Mouse (Mus musculus): ENCODE data around the gene Vps11. TPM values are rescaled to one million over a fixed set of nuclear protein-coding genes. Genes with fewer than 3 reads are reported as not detected.

Vps11 gene
- total RNA-seq, 2 experiments from 2014 or later, result 52.1 to 53.1 TPM

Small RNAs within 50 kb of the gene (microRNA-seq; reads per million reads assigned to microRNA genes)
- gene Gm44335 (0 reads per million in 2 experiments), gene Mir7085 (0.24 to 0.96 reads per million in 2 experiments)

Other genes starting within 250 kb of the Vps11 start
- gene Gm49380, start 248.2 kb downstream of the Vps11 start, total RNA-seq (2021), result under 1 TPM in 1 of 2 experiments, not detected in 1; 0.56 TPM
- 10 to 100 TPM; 32.7 to 33.1 TPM for gene Rnf26, start 248.2 kb downstream of the Vps11 start, total RNA-seq (2021)
- 10 to 100 TPM in 1 of 2 experiments, 1 to 10 TPM in 1; 9.0 to 11.6 TPM for gene Mcam, start 227.2 kb downstream of the Vps11 start, total RNA-seq (2021)
- gene Cbl, start 127.6 kb downstream of the Vps11 start, total RNA-seq (2021), result 10 to 100 TPM; 59.5 to 66.3 TPM
- gene Ccdc153, start 121.0 kb downstream of the Vps11 start, total RNA-seq (2021), result 1 to 10 TPM in 1 of 2 experiments, under 1 TPM in 1; 0.77 to 1.1 TPM
- gene Pdzd3, start 110.2 kb downstream of the Vps11 start, total RNA-seq (2021), result 1 to 10 TPM in 1 of 2 experiments, under 1 TPM in 1; 0.50 to 1.2 TPM
- 10 to 100 TPM in 1 of 2 experiments, 1 to 10 TPM in 1; 8.7 to 13.3 TPM for gene Nlrx1, start 93.1 kb downstream of the Vps11 start, total RNA-seq (2021)
- gene Abcg4, start 73.1 kb downstream of the Vps11 start, total RNA-seq (2021), result 10 to 100 TPM; 62.1 TPM
- gene Hinfp, start 56.0 kb downstream of the Vps11 start, total RNA-seq (2021), result 10 to 100 TPM; 28.9 to 29.3 TPM
- 100 to 1,000 TPM; 190 to 222 TPM for gene C2cd2l, start 41.4 kb downstream of the Vps11 start, total RNA-seq (2021)
- gene Dpagt1, start 35.7 kb downstream of the Vps11 start, total RNA-seq (2021), result 10 to 100 TPM; 13.8 to 14.6 TPM
- gene H2afx, start 27.0 kb downstream of the Vps11 start, total RNA-seq (2021), result 10 to 100 TPM; 46.1 to 53.2 TPM
- gene Hmbs, start 17.4 kb downstream of the Vps11 start, total RNA-seq (2021), result 10 to 100 TPM; 20.8 to 21.1 TPM
- 100 to 1,000 TPM; 127 to 139 TPM for gene Hyou1, start 17.8 kb upstream of the Vps11 start, total RNA-seq (2021)
- 10 to 100 TPM; 25.3 to 28.4 TPM for gene Slc37a4, start 35.2 kb upstream of the Vps11 start, total RNA-seq (2021)
- gene Rps25, start 45.5 kb upstream of the Vps11 start, total RNA-seq (2021), result 100 to 1,000 TPM; 644 to 664 TPM
- 10 to 100 TPM; 66.8 to 70.2 TPM for gene Trappc4, start 45.9 kb upstream of the Vps11 start, total RNA-seq (2021)
- 10 to 100 TPM; 19.9 to 22.2 TPM for gene Ccdc84, start 56.9 kb upstream of the Vps11 start, total RNA-seq (2021)
- gene Foxr1, start 79.5 kb upstream of the Vps11 start, total RNA-seq (2021), result not detected
- gene Upk2, start 93.3 kb upstream of the Vps11 start, total RNA-seq (2021), result not detected
- 10 to 100 TPM; 58.6 to 63.4 TPM for gene Bcl9l, start 121.2 kb upstream of the Vps11 start, total RNA-seq (2021)
- gene Cxcr5, start 200.2 kb upstream of the Vps11 start, total RNA-seq (2021), result not detected
- 100 to 1,000 TPM; 145 to 148 TPM for gene Ddx6, start 243.2 kb upstream of the Vps11 start, total RNA-seq (2021)

All from left cerebral cortex, adult 2 months (tissue).